ENCODE assay signal across 12 mouse cellular contexts in genomic region chr12:85729945-85730290, GRCm38 (mm10). TPM values are rescaled to one million over a fixed set of nuclear protein-coding genes. Genes with fewer than 3 reads are reported as not detected.
DNase-seq lines count a peak whose midpoint lies in the region; ATAC-seq and TF ChIP-seq lines count a peak whose summit lies in the region.
"Had no signal": no experiment of that assay in that cellular context is flagged by ENCODE, and none has a peak within 500 bp of the region (broad histone marks: within the 10 kb centered on the region; RNA-seq: fewer than 3 reads in every experiment).

No protein-coding gene starts in this region.

- ATAC-seq in kidney, postnatal 0 days (replicated peaks; ENCODE audit: low FRiP score, low read depth): 0 out of 2 replicates have a peak, but pooled peaks have one; percentile 10
- no peak for ATAC-seq in megakaryocyte, adult 5-6 weeks (ENCODE audit: poor library complexity, severe bottlenecking)

- no peak overlapping the region for H3K4me2 ChIP-seq in kidney, postnatal 0 days (ENCODE audit: low read length)
- H3K4me2 ChIP-seq: embryonic facial prominence, embryonic 13.5 days; hindbrain, embryonic 14.5 days; midbrain, embryonic 12.5 days; neural tube, embryonic 15.5 days had no signal

- TF ChIP-seq CTCF in kidney, postnatal 0 days (IDR thresholded peaks at IDR 0.05; ENCODE audit: low read depth): no peak

- H3K4me3 ChIP-seq in kidney, postnatal 0 days (replicated peaks; ENCODE audit: low read depth, low read length): no peak overlapping the region
- H3K4me3 ChIP-seq: embryonic facial prominence, embryonic 13.5 days; midbrain, embryonic 12.5 days; neural tube, embryonic 15.5 days had no signal

- no peaks in the 10 kb centered on the region for H3K4me1 ChIP-seq in kidney, postnatal 0 days (replicated peaks; ENCODE audit: insufficient read depth, low read length)
- H3K4me1 ChIP-seq: embryonic facial prominence, embryonic 13.5 days; midbrain, embryonic 12.5 days had no signal

- no peak overlapping the region for H3K27ac ChIP-seq in kidney, postnatal 0 days
- H3K27ac ChIP-seq: embryonic facial prominence, embryonic 13.5 days; hindbrain, embryonic 14.5 days; midbrain, embryonic 12.5 days; neural tube, embryonic 15.5 days had no signal

- H3K9me3 ChIP-seq in kidney, postnatal 0 days (replicated peaks; ENCODE audit: low read length): no peaks in the 10 kb centered on the region
- H3K9me3 ChIP-seq: embryonic facial prominence, embryonic 13.5 days; midbrain, embryonic 12.5 days; neural tube, embryonic 15.5 days had no signal

- DNase-seq in kidney, postnatal 0 days (ENCODE audit: low spot score): no peak
- DNase-seq in kidney, postnatal 14 days: no peak
- peak; percentile 59 for DNase-seq in CD4-positive, CD25-positive, alpha-beta regulatory T cell, adult 2 months (ENCODE audit: low read depth, low spot score)
- peak; percentile 86 to 92 for DNase-seq in adrenal gland, adult (ENCODE audit: inconsistent age in 2 of 2, low spot score in 1 of 2)
- DNase-seq in adrenal gland, postnatal 4 days (ENCODE audit: low spot score in 2 of 2): peak; percentile 17 to 40
- no peak for DNase-seq in layer of hippocampus, postnatal 36 days

- 59% methylated on average over 6 of the region's 6 CpGs for WGBS in kidney, postnatal 0 days

- H3K9ac ChIP-seq in kidney, postnatal 0 days (ENCODE audit: low read depth, low read length): no peak overlapping the region
- H3K9ac ChIP-seq: embryonic facial prominence, embryonic 13.5 days; hindbrain, embryonic 14.5 days; midbrain, embryonic 12.5 days; neural tube, embryonic 15.5 days had no signal

- H3K36me3 ChIP-seq in kidney, postnatal 0 days (ENCODE audit: insufficient read depth, low read length): no peaks in the 10 kb centered on the region
- H3K36me3 ChIP-seq: embryonic facial prominence, embryonic 13.5 days; midbrain, embryonic 12.5 days; neural tube, embryonic 15.5 days had no signal

- H3K27me3 ChIP-seq in kidney, postnatal 0 days (ENCODE audit: insufficient read depth, low read length): no peaks in the 10 kb centered on the region
- H3K27me3 ChIP-seq: embryonic facial prominence, embryonic 13.5 days; midbrain, embryonic 12.5 days; neural tube, embryonic 15.5 days had no signal

RNA-seq across cellular contexts. Expression of gene Flvcr2, which starts 16.4 kb away (rescaled TPM):
- 7.0 and 7.5 TPM in 2 replicates for polyA plus RNA-seq in kidney, postnatal 0 days (2015; fragmentation: Nextera tagmentation; extraction: Ambion mirVana)
- total RNA-seq in adrenal gland, postnatal 4 days (2021): 1 to 10 TPM; 6.3 to 7.3 TPM
- 1 to 10 TPM; 1.8 to 2.6 TPM for total RNA-seq in layer of hippocampus, postnatal 36 days (2021)
- not detected in 2 replicates for total RNA-seq in megakaryocyte, adult 5-6 weeks (2015)
- total RNA-seq in megakaryocyte, adult 5-6 weeks (2017): not detected in 2 replicates
- total RNA-seq: MEL had no signal

RNA-seq across cellular contexts. Expression of gene Batf, which starts 43.4 kb away (rescaled TPM):
- 4.0 and 4.3 TPM in 2 replicates for polyA plus RNA-seq in kidney, postnatal 0 days (2015; fragmentation: Nextera tagmentation; extraction: Ambion mirVana)
- total RNA-seq in adrenal gland, postnatal 4 days (2021): 1 to 10 TPM in 1 of 2 experiments, under 1 TPM in 1; 0.87 to 1.2 TPM
- under 1 TPM in 1 of 2 experiments, not detected in 1; 0.96 TPM for total RNA-seq in layer of hippocampus, postnatal 36 days (2021)
- 10.6 and 11.5 TPM in 2 replicates for total RNA-seq in megakaryocyte, adult 5-6 weeks (2015)
- 31.5 and 41.2 TPM in 2 replicates for total RNA-seq in megakaryocyte, adult 5-6 weeks (2017)

Comparison
In these comparisons a context has a peak if more than half of its experiments do, and no peak if none do; other contexts are left out.
1. DNase-seq: peak in CD4-positive, CD25-positive, alpha-beta regulatory T cell, adult 2 months (single experiment), adrenal gland, adult (2 of 2) and adrenal gland, postnatal 4 days (2 of 2); none in kidney, postnatal 0 days (single experiment), kidney, postnatal 14 days (single experiment) and layer of hippocampus, postnatal 36 days (0 of 2).
2. RNA of gene Batf, which starts 43.4 kb away (total RNA-seq): 10.6 to 41.2 TPM in megakaryocyte, adult 5-6 weeks; 0.87 to 1.2 TPM in adrenal gland, postnatal 4 days and 0.96 TPM in layer of hippocampus, postnatal 36 days; every median in the first group is over 4 times any median in the second.